Mouse (Mus musculus) heart, embryonic 13.5 days (tissue): ENCODE measurements at regions not wholly inside any gene's neighbourhood (a gene's known extent, or its start where the extent isn't known, plus 50 kb on each side); places are given as distances from the start of the nearest gene placed in this dataset.

Experiments used
- ATAC-seq: fragments of 200-750 bp; cut with Nextera tagmentation; 2 replicates; pipeline ENCODE4 v1.8.0; 2017; ENCODE audit warnings: moderate TSS enrichment; ENCODE audit not compliant: insufficient number of reproducible peaks, low FRiP score, low TSS enrichment; ENCODE audit errors: extremely low read depth
- H3K27ac ChIP-seq: fragments of 300-500 bp; sonication (generic); replicated peaks from 2 replicates; pipeline ENCODE4 v1.5.1; 2015; ENCODE audit warnings: moderate library complexity, mild to moderate bottlenecking, inconsistent platforms
- H3K27me3 ChIP-seq: fragments of 300-500 bp; sonication (generic); replicated peaks from 2 replicates; pipeline ENCODE4 v1.6.1; 2015; ENCODE audit warnings: mild to moderate bottlenecking, inconsistent platforms
- H3K36me3 ChIP-seq: fragments of 300-500 bp; sonication (generic); 2 replicates; pipeline ENCODE4 v1.6.1; 2015; ENCODE audit warnings: mild to moderate bottlenecking, inconsistent platforms
- H3K4me1 ChIP-seq: fragments of 300-500 bp; sonication (generic); 2 replicates; pipeline ENCODE4 v1.6.1; 2015; ENCODE audit warnings: inconsistent platforms
- H3K4me2 ChIP-seq: fragments of 300-500 bp; sonication (generic); 2 replicates; pipeline ENCODE4 v1.6.1; 2015; ENCODE audit warnings: inconsistent platforms, mild to moderate bottlenecking, moderate library complexity
- H3K4me3 ChIP-seq: fragments of 300-500 bp; sonication (generic); 2 replicates; pipeline ENCODE4 v1.5.1; 2015; ENCODE audit warnings: moderate library complexity, mild to moderate bottlenecking, inconsistent platforms
- H3K9ac ChIP-seq: fragments of 300-500 bp; sonication (generic); 2 replicates; pipeline ENCODE4 v1.6.1; 2015; ENCODE audit warnings: inconsistent platforms, mild to moderate bottlenecking, moderate library complexity
- H3K9me3 ChIP-seq: fragments of 300-500 bp; sonication (generic); 2 replicates; pipeline ENCODE4 v1.6.1; 2016; ENCODE audit warnings: inconsistent platforms
- WGBS: fragments of 180-500 bp; shearing (Covaris S2); methylation state at CpG from one replicate; pipeline ENCODE4 v1.1.7; 2015; ENCODE audit warnings: mixed read lengths; 5-methylcytosine and 5-hydroxymethylcytosine counted together

GRCm38 (mm10) chr2:139298541-139299152 is 195.1 kb upstream of the Sptlc3 start:
- no peak overlapping the region for H3K27ac ChIP-seq

GRCm38 (mm10) chr2:139311401-139311812 is 182.3 kb upstream of the Sptlc3 start:
- WGBS, result 80% methylated on average over 1 of the region's 1 CpGs
- H3K4me2 ChIP-seq, result no peak overlapping the region
- no peaks in the 10 kb centered on the region for H3K36me3 ChIP-seq
- no peak overlapping the region for H3K9ac ChIP-seq
- H3K27ac ChIP-seq, result no peak overlapping the region
- H3K4me3 ChIP-seq, result no peak overlapping the region
- H3K4me1 ChIP-seq, result no peaks in the 10 kb centered on the region
- no peaks in the 10 kb centered on the region for H3K27me3 ChIP-seq
- ATAC-seq, result no peak
- H3K9me3 ChIP-seq, result no peaks in the 10 kb centered on the region

More at GRCm38 (mm10) chr2:139298541-139299152, 195.1 kb upstream of the Sptlc3 start:
- H3K4me1 ChIP-seq, result no peaks in the 10 kb centered on the region
- H3K9me3 ChIP-seq, result no peaks in the 10 kb centered on the region
- ATAC-seq, result no peak
- 53% methylated on average over 6 of the region's 6 CpGs for WGBS
- no peak overlapping the region for H3K4me2 ChIP-seq
- no peaks in the 10 kb centered on the region for H3K36me3 ChIP-seq
- no peaks in the 10 kb centered on the region for H3K27me3 ChIP-seq
- H3K4me3 ChIP-seq, result no peak overlapping the region
- H3K9ac ChIP-seq, result no peak overlapping the region

GRCm38 (mm10) chr2:139312053-139312452 is 181.7 kb upstream of the Sptlc3 start:
- H3K27me3 ChIP-seq, result no peaks in the 10 kb centered on the region
- H3K36me3 ChIP-seq, result no peaks in the 10 kb centered on the region
- H3K4me2 ChIP-seq, result no peak overlapping the region
- H3K9ac ChIP-seq, result no peak overlapping the region
- 62% methylated on average over 4 of the region's 4 CpGs for WGBS
- no peak overlapping the region for H3K4me3 ChIP-seq
- no peak overlapping the region for H3K27ac ChIP-seq
- H3K4me1 ChIP-seq, result no peaks in the 10 kb centered on the region
- no peaks in the 10 kb centered on the region for H3K9me3 ChIP-seq
- no peak for ATAC-seq

- no peak overlapping the region for H3K27ac ChIP-seq
- WGBS, result 51% methylated on average over 2 of the region's 2 CpGs
- no peaks in the 10 kb centered on the region for H3K27me3 ChIP-seq
- no peaks in the 10 kb centered on the region for H3K36me3 ChIP-seq
- H3K9me3 ChIP-seq, result no peaks in the 10 kb centered on the region
- no peaks in the 10 kb centered on the region for H3K4me1 ChIP-seq
- H3K4me3 ChIP-seq, result no peak overlapping the region
- H3K9ac ChIP-seq, result no peak overlapping the region
- no peak overlapping the region for H3K4me2 ChIP-seq
- no peak for ATAC-seq
These were observed 171.2 kb upstream of the Sptlc3 start for GRCm38 (mm10) chr2:139322509-139322908.

DNA sequence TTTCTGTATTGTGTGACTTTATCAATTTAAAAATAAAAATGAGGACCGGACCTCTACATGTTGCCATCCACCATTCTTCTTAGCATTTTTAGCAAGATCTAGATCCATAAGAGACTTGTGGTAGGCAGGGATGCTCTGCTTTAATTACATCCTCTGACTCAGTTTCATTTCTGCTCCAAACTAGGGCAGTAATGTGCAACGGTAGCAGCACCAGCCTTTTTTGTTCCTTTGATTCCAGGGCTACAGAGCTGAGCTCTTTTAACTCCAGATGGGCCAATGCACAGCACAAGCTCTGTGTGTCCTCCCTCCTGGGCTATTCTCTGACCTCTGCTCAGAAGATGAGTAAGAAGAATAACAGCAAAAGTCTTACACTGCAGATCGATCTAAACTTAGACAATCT is 168.2 kb upstream of the Sptlc3 start:
- ATAC-seq, result no peak
- WGBS, result 66% methylated on average over 3 of the region's 3 CpGs
- Histone ChIP-seq H3K27me3 (no peaks in the 10 kb centered on the region), H3K27ac (no peak overlapping the region), H3K4me3 (no peak overlapping the region), H3K9me3 (no peaks in the 10 kb centered on the region), H3K9ac (no peak overlapping the region), H3K4me1 (no peaks in the 10 kb centered on the region), H3K4me2 (no peak overlapping the region), H3K36me3 (no peaks in the 10 kb centered on the region)

DNA sequence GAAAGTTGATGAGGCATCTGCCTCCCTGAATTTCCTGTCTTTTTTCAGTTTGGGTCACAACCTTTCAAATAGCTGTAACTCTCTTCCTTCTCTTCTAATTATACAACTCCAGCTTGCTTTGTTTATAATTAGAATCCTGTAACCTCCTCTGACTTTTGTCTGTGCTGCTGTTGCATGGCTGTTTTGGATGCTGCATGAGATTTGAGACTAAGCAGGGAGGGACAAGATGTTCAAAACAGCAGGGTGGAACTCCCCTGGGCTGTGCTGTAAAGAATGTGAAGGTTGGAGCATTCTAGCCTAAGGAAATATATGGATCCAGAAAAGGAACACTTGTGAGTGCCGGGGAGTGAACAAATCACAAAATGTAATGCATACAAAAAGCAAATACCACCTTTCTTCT is 159.0 kb upstream of the Sptlc3 start:
- Histone ChIP-seq H3K4me1 (no peaks in the 10 kb centered on the region), H3K4me3 (no peak overlapping the region), H3K36me3 (no peaks in the 10 kb centered on the region), H3K9ac (no peak overlapping the region), H3K27ac (no peak overlapping the region), H3K27me3 (no peaks in the 10 kb centered on the region), H3K9me3 (no peaks in the 10 kb centered on the region), H3K4me2 (no peak overlapping the region)
- WGBS, result 76% methylated on average over 1 of the region's 1 CpGs
- no peak for ATAC-seq

GRCm38 (mm10) chr2:139338240-139338639 is 155.5 kb upstream of the Sptlc3 start:
- H3K36me3 ChIP-seq, result no peaks in the 10 kb centered on the region
- H3K4me2 ChIP-seq, result no peak overlapping the region
- 76% methylated on average over 4 of the region's 4 CpGs for WGBS
- H3K9me3 ChIP-seq, result no peaks in the 10 kb centered on the region
- no peaks in the 10 kb centered on the region for H3K4me1 ChIP-seq
- no peak overlapping the region for H3K27ac ChIP-seq
- H3K4me3 ChIP-seq, result no peak overlapping the region
- ATAC-seq, result no peak
- H3K9ac ChIP-seq, result no peak overlapping the region
- no peaks in the 10 kb centered on the region for H3K27me3 ChIP-seq

GRCm38 (mm10) chr2:139356280-139357010 is 137.3 kb upstream of the Sptlc3 start:
- WGBS, result 73% methylated on average over 3 of the region's 3 CpGs
- Histone ChIP-seq H3K27me3 (no peaks in the 10 kb centered on the region), H3K4me1 (no peaks in the 10 kb centered on the region), H3K9me3 (no peaks in the 10 kb centered on the region), H3K4me2 (no peak overlapping the region), H3K4me3 (no peak overlapping the region), H3K27ac (no peak overlapping the region), H3K9ac (no peak overlapping the region), H3K36me3 (no peaks in the 10 kb centered on the region)
- no peak for ATAC-seq

DNA sequence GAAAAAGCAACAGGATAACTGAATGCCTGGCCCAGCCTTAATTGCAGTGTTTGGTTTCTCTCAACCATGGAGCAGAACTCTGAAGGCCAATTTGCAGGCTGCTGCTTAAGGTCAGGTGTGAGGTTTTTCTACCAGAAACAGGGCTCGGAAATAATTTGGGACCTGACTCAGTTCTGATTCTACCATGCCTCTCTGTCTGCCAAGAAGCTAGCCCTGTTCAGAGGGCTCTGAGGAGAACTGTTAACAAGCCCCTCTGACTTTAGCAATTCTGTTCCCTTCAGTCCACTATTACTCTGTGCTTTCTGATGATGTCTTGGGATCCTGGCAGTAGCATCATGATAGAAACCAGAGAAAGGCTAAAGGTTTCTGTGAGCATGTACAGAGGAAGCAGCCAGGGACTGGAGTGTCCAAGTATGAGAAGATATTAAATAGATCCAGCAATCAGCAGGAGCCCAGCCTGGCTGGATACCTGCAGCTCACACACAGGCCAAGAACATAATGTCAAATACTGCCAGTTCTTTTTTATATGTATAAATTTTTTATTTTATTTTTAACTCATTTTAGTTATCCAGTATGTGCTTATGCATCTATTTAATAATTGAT is 131.4 kb upstream of the Sptlc3 start:
- 96% methylated on average over 1 of the region's 1 CpGs for WGBS
- H3K4me1 ChIP-seq, result no peaks in the 10 kb centered on the region
- ATAC-seq, result no peak

DNA sequence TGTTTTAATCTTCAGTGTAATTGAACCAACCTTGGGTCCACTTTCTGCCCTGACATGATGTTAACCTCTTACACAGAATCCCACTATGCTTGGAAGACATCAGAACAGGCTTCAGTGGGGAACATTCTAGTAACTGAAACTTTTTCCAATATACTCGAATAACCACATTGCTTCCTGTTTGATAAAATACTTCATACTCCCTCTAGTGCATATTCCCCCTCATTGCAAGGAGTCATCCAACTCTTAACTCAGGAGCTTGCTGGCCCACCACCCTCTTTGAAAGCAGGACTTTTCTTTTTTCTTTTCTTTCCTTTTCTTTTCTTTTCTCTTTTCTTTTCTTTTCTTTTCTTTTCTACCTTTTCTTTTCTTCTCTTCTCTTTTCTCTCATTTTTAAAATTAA is 123.6 kb upstream of the Sptlc3 start:
- Histone ChIP-seq H3K9me3 (no peaks in the 10 kb centered on the region), H3K4me1 (no peaks in the 10 kb centered on the region), H3K9ac (no peak overlapping the region), H3K4me2 (no peak overlapping the region), H3K27ac (no peak overlapping the region), H3K4me3 (no peak overlapping the region), H3K27me3 (no peaks in the 10 kb centered on the region), H3K36me3 (no peaks in the 10 kb centered on the region)
- ATAC-seq, result no peak
- WGBS, result 9% methylated on average over 1 of the region's 1 CpGs

More for the DNA sequence above, 131.4 kb upstream of the Sptlc3 start:
- Histone ChIP-seq H3K4me3 (no peak overlapping the region), H3K27ac (no peak overlapping the region), H3K4me2 (no peak overlapping the region), H3K36me3 (no peaks in the 10 kb centered on the region), H3K9ac (no peak overlapping the region), H3K27me3 (no peaks in the 10 kb centered on the region), H3K9me3 (no peaks in the 10 kb centered on the region)

- Histone ChIP-seq H3K4me3 (no peak overlapping the region), H3K9ac (no peak overlapping the region), H3K4me2 (no peak overlapping the region), H3K27ac (no peak overlapping the region), H3K27me3 (no peaks in the 10 kb centered on the region), H3K9me3 (no peaks in the 10 kb centered on the region), H3K36me3 (no peaks in the 10 kb centered on the region), H3K4me1 (no peaks in the 10 kb centered on the region)
- ATAC-seq, result no peak
- WGBS, result 70% methylated on average over 6 of the region's 6 CpGs
These were observed 113.4 kb upstream of the Sptlc3 start for GRCm38 (mm10) chr2:139380285-139380684.

DNA sequence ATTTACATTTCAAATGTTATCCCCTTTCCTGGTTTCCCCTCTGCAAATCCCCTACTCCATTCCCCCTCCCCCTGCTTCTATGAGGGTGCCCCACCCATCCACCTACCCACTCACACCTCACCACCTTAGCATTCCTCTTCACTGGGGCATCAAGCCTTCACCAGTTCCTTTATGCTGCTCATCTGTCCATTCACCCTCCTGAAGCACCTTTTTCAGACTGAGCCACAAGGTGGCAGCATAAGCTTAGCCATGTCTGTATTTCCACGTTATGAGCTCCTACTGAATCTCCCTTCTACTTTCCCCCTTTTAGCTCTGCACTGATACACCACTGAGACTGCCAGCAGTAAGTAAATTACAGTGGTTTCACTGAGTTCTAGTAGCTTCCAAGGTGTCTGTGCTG is 112.1 kb upstream of the Sptlc3 start:
- H3K9me3 ChIP-seq, result no peaks in the 10 kb centered on the region
- H3K36me3 ChIP-seq, result no peaks in the 10 kb centered on the region
- H3K4me2 ChIP-seq, result no peak overlapping the region
- no peaks in the 10 kb centered on the region for H3K4me1 ChIP-seq
- 0% methylated on average over 1 of the region's 1 CpGs for WGBS
- no peak for ATAC-seq
- no peak overlapping the region for H3K27ac ChIP-seq
- no peak overlapping the region for H3K4me3 ChIP-seq
- H3K9ac ChIP-seq, result no peak overlapping the region
- H3K27me3 ChIP-seq, result no peaks in the 10 kb centered on the region
